ENCODE assay signal across 25 mouse cellular contexts in the genomic region with DNA sequence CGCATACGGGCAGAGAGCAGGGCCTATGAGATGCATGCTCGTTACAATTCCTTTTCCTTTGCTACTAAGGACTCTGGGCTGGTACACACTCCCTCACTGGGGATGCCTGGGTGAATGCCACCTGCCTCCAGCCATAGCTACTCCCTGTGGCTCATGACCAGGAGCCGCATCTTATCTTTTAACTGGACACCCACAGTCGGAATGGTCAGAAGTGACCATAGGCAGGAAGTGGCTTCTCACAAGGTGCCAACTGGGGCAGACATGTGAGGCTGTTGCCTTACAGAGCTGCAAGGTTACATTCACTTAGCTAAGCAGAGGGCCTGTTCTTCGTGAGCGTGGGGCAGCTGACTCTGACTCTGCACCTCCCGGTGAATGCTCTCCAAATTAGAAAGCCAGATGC.
"Had no signal": no experiment of that assay in that cellular context is flagged by ENCODE, and none has a peak within 500 bp of the region (broad histone marks: within the 10 kb centered on the region; RNA-seq: fewer than 3 reads in every experiment).

No protein-coding gene starts in this region.

- H3K36me3 ChIP-seq: hindbrain, embryonic 12.5 days; intestine, embryonic 15.5 days had no signal

- H3K9ac ChIP-seq: hindbrain, embryonic 12.5 days; hindbrain, embryonic 14.5 days; intestine, embryonic 15.5 days; limb, embryonic 13.5 days; limb, embryonic 15.5 days; liver, embryonic 12.5 days; liver, embryonic 14.5 days had no signal

- H3K4me3 ChIP-seq: heart, adult 2 months; hindbrain, embryonic 10.5 days; hindbrain, embryonic 12.5 days; intestine, embryonic 15.5 days; left cerebral cortex, adult 2 months; limb, embryonic 13.5 days; limb, embryonic 15.5 days; liver, embryonic 12.5 days had no signal

- DNase-seq: gastrocnemius, postnatal 14 days; gastrocnemius, postnatal 36 days; heart, adult 11 months; heart, adult 2 months; heart, postnatal 10 days; heart, postnatal 4 days; kidney, adult 18-20 months; kidney, adult 8-10 months; kidney, postnatal 10 days; kidney, postnatal 25 days; kidney, postnatal 4 days; lung, adult 18-20 months had no signal

- H3K9me3 ChIP-seq: hindbrain, embryonic 10.5 days; hindbrain, embryonic 12.5 days; intestine, embryonic 15.5 days; limb, embryonic 13.5 days; limb, embryonic 15.5 days; liver, embryonic 12.5 days had no signal

- H3K27ac ChIP-seq: heart, adult 2 months; hindbrain, embryonic 10.5 days; hindbrain, embryonic 12.5 days; hindbrain, embryonic 14.5 days; intestine, embryonic 15.5 days; left cerebral cortex, adult 2 months; limb, embryonic 13.5 days; limb, embryonic 15.5 days; liver, embryonic 12.5 days; liver, embryonic 14.5 days had no signal

- H3K27me3 ChIP-seq: hindbrain, embryonic 12.5 days; intestine, embryonic 15.5 days; limb, embryonic 13.5 days; limb, embryonic 15.5 days; liver, embryonic 12.5 days had no signal

- H3K4me2 ChIP-seq: heart, embryonic 11.5 days; hindbrain, embryonic 12.5 days; hindbrain, embryonic 14.5 days; intestine, embryonic 15.5 days; limb, embryonic 13.5 days; limb, embryonic 15.5 days; liver, embryonic 12.5 days had no signal

- ATAC-seq: hindbrain, embryonic 16.5 days; inflammation-experienced regulatory T-cells, adult 6 months; intestine, embryonic 15.5 days; intestine, postnatal 0 days; liver, embryonic 12.5 days had no signal

- H3K4me1 ChIP-seq: hindbrain, embryonic 10.5 days; hindbrain, embryonic 12.5 days; limb, embryonic 13.5 days; limb, embryonic 15.5 days; liver, embryonic 12.5 days had no signal
